10 mouse cellular contexts compared by ENCODE assay signal in the genomic region with DNA sequence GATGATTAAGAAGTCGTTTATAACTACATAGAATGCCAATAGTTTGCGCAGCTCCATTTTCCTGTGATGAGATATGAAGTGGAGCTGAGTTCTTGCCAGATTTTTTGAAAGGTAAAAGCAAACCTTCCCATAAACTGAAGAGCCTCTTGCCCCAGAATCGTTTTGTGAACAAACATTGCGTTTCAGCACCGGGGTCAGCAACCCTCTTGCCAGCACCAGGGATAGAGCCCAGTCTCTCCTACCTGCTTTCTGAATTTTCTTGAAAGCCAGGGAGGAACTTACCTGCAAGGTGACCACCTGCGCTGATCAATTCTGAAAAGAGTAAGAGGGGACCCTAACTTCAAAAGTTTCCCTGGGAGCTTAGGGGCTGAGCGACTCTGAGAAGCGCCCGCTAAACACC. TPM values are rescaled to one million over a fixed set of nuclear protein-coding genes. Genes with fewer than 3 reads are reported as not detected.
A peak's percentile ranks its signal among the peaks of the same experiment; 100 is the strongest.
DNase-seq lines count a peak whose midpoint lies in the region; ATAC-seq lines count a peak whose summit lies in the region.
"Had no signal": no experiment of that assay in that cellular context is flagged by ENCODE, and none has a peak within 500 bp of the region (broad histone marks: within the 10 kb centered on the region; RNA-seq: fewer than 3 reads in every experiment).

No protein-coding gene starts in this region.

- H3K27me3 ChIP-seq in embryonic facial prominence, embryonic 12.5 days, result peaks cover 35% of the 10 kb centered on the region
- peaks cover 20% of the 10 kb centered on the region for H3K27me3 ChIP-seq in limb, embryonic 11.5 days (ENCODE audit: control insufficient read depth, insufficient read depth, low read length)
- peaks cover 27% of the 10 kb centered on the region for H3K27me3 ChIP-seq in neural tube, embryonic 15.5 days (replicated peaks)

- peak; percentile 36 for DNase-seq in retina, embryonic 14.5 days (ENCODE audit: low spot score)
- DNase-seq in retina, postnatal 1 day, result no peak
- DNase-seq in limb, embryonic 11.5 days (ENCODE audit: low spot score), result peak; percentile 77
- DNase-seq in heart, adult 11 months, result no peak
- DNase-seq in heart, adult 18-20 months, result no peak

- no peaks in the 10 kb centered on the region for H3K36me3 ChIP-seq in embryonic facial prominence, embryonic 12.5 days
- H3K36me3 ChIP-seq in limb, embryonic 11.5 days (ENCODE audit: control insufficient read depth, insufficient read depth, low read length), result no peaks in the 10 kb centered on the region
- H3K36me3 ChIP-seq in neural tube, embryonic 15.5 days, result no peaks in the 10 kb centered on the region
- H3K36me3 ChIP-seq: heart, embryonic 15.5 days; limb, embryonic 13.5 days had no signal

- H3K4me3 ChIP-seq in embryonic facial prominence, embryonic 12.5 days, result no peak overlapping the region
- no peak overlapping the region for H3K4me3 ChIP-seq in limb, embryonic 11.5 days (ENCODE audit: low read depth, low read length)
- peak overlapping the region; percentile 35 for H3K4me3 ChIP-seq in neural tube, embryonic 15.5 days (replicated peaks)
- H3K4me3 ChIP-seq: heart, embryonic 15.5 days; limb, embryonic 13.5 days had no signal

- no peak overlapping the region for H3K9ac ChIP-seq in embryonic facial prominence, embryonic 12.5 days
- H3K9ac ChIP-seq in limb, embryonic 11.5 days (ENCODE audit: low read length), result no peak overlapping the region
- 0 out of 2 replicates have a peak overlapping the region, but pooled peaks have one; percentile 44 for H3K9ac ChIP-seq in neural tube, embryonic 15.5 days (replicated peaks)
- H3K9ac ChIP-seq: heart, embryonic 15.5 days; limb, embryonic 13.5 days had no signal

- no peak overlapping the region for H3K27ac ChIP-seq in embryonic facial prominence, embryonic 12.5 days
- no peak overlapping the region for H3K27ac ChIP-seq in limb, embryonic 11.5 days (replicated peaks; ENCODE audit: low read depth, low read length)
- H3K27ac ChIP-seq in neural tube, embryonic 15.5 days (replicated peaks), result 0 out of 2 replicates have a peak overlapping the region, but pooled peaks have one; percentile 13
- H3K27ac ChIP-seq: heart, embryonic 15.5 days; limb, embryonic 13.5 days had no signal

- 8% methylated on average over 9 of the region's 9 CpGs for WGBS in embryonic facial prominence, embryonic 12.5 days
- 6% methylated on average over 9 of the region's 9 CpGs for WGBS in limb, embryonic 11.5 days
- WGBS in neural tube, embryonic 15.5 days, result 7% methylated on average over 9 of the region's 9 CpGs

- no peaks in the 10 kb centered on the region for H3K9me3 ChIP-seq in embryonic facial prominence, embryonic 12.5 days
- no peaks in the 10 kb centered on the region for H3K9me3 ChIP-seq in limb, embryonic 11.5 days (ENCODE audit: control insufficient read depth, low read length)
- H3K9me3 ChIP-seq in neural tube, embryonic 15.5 days (replicated peaks), result no peaks in the 10 kb centered on the region
- H3K9me3 ChIP-seq: heart, embryonic 15.5 days; limb, embryonic 13.5 days had no signal

- peak overlapping the region; percentile 16; the same call in 1 of the 2 replicates for H3K4me2 ChIP-seq in embryonic facial prominence, embryonic 12.5 days (replicated peaks)
- H3K4me2 ChIP-seq in limb, embryonic 11.5 days (ENCODE audit: low read depth, severe bottlenecking), result no peak overlapping the region
- H3K4me2 ChIP-seq in neural tube, embryonic 15.5 days, result peak overlapping the region; percentile 63
- H3K4me2 ChIP-seq: heart, embryonic 15.5 days; limb, embryonic 13.5 days had no signal

- peaks cover 4% of the 10 kb centered on the region; the same call in 1 of the 2 replicates for H3K4me1 ChIP-seq in embryonic facial prominence, embryonic 12.5 days
- H3K4me1 ChIP-seq in limb, embryonic 11.5 days (ENCODE audit: control insufficient read depth, insufficient read depth, low read length), result peaks cover 3% of the 10 kb centered on the region; the same call in 1 of the 2 replicates
- H3K4me1 ChIP-seq in neural tube, embryonic 15.5 days, result peaks cover 14% of the 10 kb centered on the region
- H3K4me1 ChIP-seq: heart, embryonic 15.5 days had no signal

- ATAC-seq in embryonic facial prominence, embryonic 12.5 days (ENCODE audit: insufficient number of reproducible peaks, insufficient read depth, low FRiP score, low TSS enrichment), result no peak
- no peak for ATAC-seq in limb, embryonic 11.5 days (ENCODE audit: insufficient number of reproducible peaks, low FRiP score, low TSS enrichment, low read depth)
- ATAC-seq in neural tube, embryonic 15.5 days (ENCODE audit: low FRiP score), result peak; percentile 16; the same call in 1 of the 2 replicates
- no peak for ATAC-seq in monocyte, adult 5-6 weeks (replicated peaks; ENCODE audit: insufficient number of reproducible peaks, low FRiP score, low TSS enrichment, poor library complexity, severe bottlenecking)

RNA-seq across cellular contexts. Expression of gene Sst, which starts 0.6 kb away (rescaled TPM):
- polyA plus RNA-seq in embryonic facial prominence, embryonic 12.5 days (2016; fragmentation: Nextera tagmentation; extraction: Ambion mirVana), result 9.4 and 9.7 TPM in 2 replicates
- polyA plus RNA-seq in limb, embryonic 11.5 days (2014; fragmentation: Nextera tagmentation; extraction: Ambion mirVana), result 2.1 and 3.7 TPM in 2 replicates
- polyA plus RNA-seq in neural tube, embryonic 15.5 days (2015; fragmentation: Nextera tagmentation; extraction: Ambion mirVana), result 237 and 269 TPM in 2 replicates
- total RNA-seq in monocyte, adult 5-6 weeks (2017), result not detected in 3 replicates
- total RNA-seq in heart, adult 18-20 months (2021), result not detected
- polyA plus RNA-seq: heart, embryonic 15.5 days had no signal

RNA-seq across cellular contexts. Expression of gene Rtp2, which starts 42.0 kb away (rescaled TPM):
- 0.22 and 0.52 TPM in 2 replicates for polyA plus RNA-seq in embryonic facial prominence, embryonic 12.5 days (2016; fragmentation: Nextera tagmentation; extraction: Ambion mirVana)
- not detected in 2 replicates for polyA plus RNA-seq in limb, embryonic 11.5 days (2014; fragmentation: Nextera tagmentation; extraction: Ambion mirVana)
- polyA plus RNA-seq in neural tube, embryonic 15.5 days (2015; fragmentation: Nextera tagmentation; extraction: Ambion mirVana), result not detected in 2 replicates
- total RNA-seq in monocyte, adult 5-6 weeks (2017), result not detected in 3 replicates
- not detected for total RNA-seq in heart, adult 18-20 months (2021)
- polyA plus RNA-seq: heart, embryonic 15.5 days; limb, embryonic 13.5 days had no signal

Comparison
In these comparisons a context has a peak if more than half of its experiments do, and no peak if none do; other contexts are left out.
1. DNase-seq: peak in retina, embryonic 14.5 days (single experiment) and limb, embryonic 11.5 days (single experiment); none in retina, postnatal 1 day (single experiment), heart, adult 11 months (single experiment) and heart, adult 18-20 months (0 of 2).
2. RNA of gene Sst, which starts 0.6 kb away (polyA plus RNA-seq): 237 to 269 TPM in neural tube, embryonic 15.5 days; 9.4 to 9.7 TPM in embryonic facial prominence, embryonic 12.5 days and 2.1 to 3.7 TPM in limb, embryonic 11.5 days; every median in the first group is over 10 times any median in the second.